Mouse (Mus musculus) cortical plate, adult 2 months (tissue): Measurements from ENCODE around the gene Zc3h7b.

Experiments
- CTCF ChIP-seq: fragments of 200-500 bp; IDR thresholded peaks from 2 replicates; pipeline ENCODE4 v1.5.1; 2011; ENCODE audit warnings: mild to moderate bottlenecking, control low read depth, low read length; ENCODE audit not compliant: insufficient read depth; ENCODE audit errors: extremely low read depth
- POLR2A ChIP-seq: fragments of 200-500 bp; IDR thresholded peaks from 2 replicates; pipeline ENCODE4 v1.6.1; 2011; ENCODE audit warnings: mild to moderate bottlenecking, low read length, control low read depth; ENCODE audit not compliant: insufficient read depth; ENCODE audit errors: extremely low read depth

DNA sequence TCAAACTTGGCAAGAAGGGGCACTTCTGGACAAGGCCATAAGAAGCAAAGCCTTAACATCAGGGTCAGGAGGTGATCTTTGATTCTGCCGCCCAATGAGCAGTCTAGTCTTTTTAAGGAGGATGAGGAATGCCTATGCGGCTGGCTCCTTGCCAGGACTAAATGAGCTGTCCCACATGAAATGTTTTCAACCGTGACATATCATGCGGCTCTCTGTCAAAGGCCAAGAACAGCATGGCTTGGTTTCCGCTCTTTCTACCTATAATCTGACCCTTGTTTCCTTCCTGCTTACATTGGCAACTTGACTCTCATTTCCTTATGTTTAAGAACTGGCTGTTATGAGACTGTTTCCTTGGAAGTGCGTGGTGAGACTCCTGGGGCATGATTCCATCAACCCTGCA is 60.8 kb downstream of the Zc3h7b start:
- TF ChIP-seq CTCF (no peak), POLR2A (no peak)
